Mouse (Mus musculus) bone marrow, adult 2 months (tissue): Measurements from ENCODE around the gene Ttll5. TPM values are rescaled to one million over a fixed set of nuclear protein-coding genes. Genes with fewer than 3 reads are reported as not detected.
A peak's percentile ranks its signal among the peaks of the same experiment; 100 is the strongest.

ENCODE experiments used
- H3K27ac ChIP-seq: fragments of 200-500 bp; 2 replicates; pipeline ENCODE4 v1.5.1; 2012; ENCODE audit warnings: low read depth, mild to moderate bottlenecking, control low read depth, inconsistent platforms, low read length; ENCODE audit not compliant: control insufficient read depth, poor library complexity, insufficient read depth
- H3K4me1 ChIP-seq: fragments of 200-500 bp; 2 replicates; pipeline ENCODE4 v1.6.1; 2011; ENCODE audit warnings: low read length; ENCODE audit not compliant: control insufficient read depth, insufficient read depth
- H3K4me3 ChIP-seq: fragments of 200-500 bp; replicated peaks from 2 replicates; pipeline ENCODE3; 2011; ENCODE audit warnings: mild to moderate bottlenecking, low read depth, low read length, control low read depth; ENCODE audit not compliant: control insufficient read depth
- CTCF ChIP-seq: fragments of 200-500 bp; IDR thresholded peaks from 2 replicates; pipeline ENCODE4 v1.5.1; 2011; ENCODE audit warnings: low read length, control low read depth; ENCODE audit not compliant: control insufficient read depth, insufficient read depth
- POLR2A ChIP-seq: fragments of 200-500 bp; IDR thresholded peaks from 2 replicates; pipeline ENCODE4 v1.6.1; 2011; ENCODE audit warnings: low read depth, mild to moderate bottlenecking, control low read depth, low read length, borderline replicate concordance; ENCODE audit not compliant: control insufficient read depth
- WGBS: fragments of 180-500 bp; shearing (Covaris S2); methylation state at CpG from one replicate; pipeline ENCODE4 v1.1.7; 2018; 5-methylcytosine and 5-hydroxymethylcytosine counted together
- polyA plus RNA-seq: library from polyadenylated mRNA; stranded (reverse); fragments of >200 nt; gene quantifications from 2 replicates; pipeline ENCODE4 v1.2.4, GENCODE M21; 2011; ENCODE audit warnings: low replicate concordance; ENCODE audit not compliant: missing spikeins, insufficient read depth, insufficient read length

Ttll5 gene
- polyA plus RNA-seq, 1 experiment: 16.8 TPM

DNA sequence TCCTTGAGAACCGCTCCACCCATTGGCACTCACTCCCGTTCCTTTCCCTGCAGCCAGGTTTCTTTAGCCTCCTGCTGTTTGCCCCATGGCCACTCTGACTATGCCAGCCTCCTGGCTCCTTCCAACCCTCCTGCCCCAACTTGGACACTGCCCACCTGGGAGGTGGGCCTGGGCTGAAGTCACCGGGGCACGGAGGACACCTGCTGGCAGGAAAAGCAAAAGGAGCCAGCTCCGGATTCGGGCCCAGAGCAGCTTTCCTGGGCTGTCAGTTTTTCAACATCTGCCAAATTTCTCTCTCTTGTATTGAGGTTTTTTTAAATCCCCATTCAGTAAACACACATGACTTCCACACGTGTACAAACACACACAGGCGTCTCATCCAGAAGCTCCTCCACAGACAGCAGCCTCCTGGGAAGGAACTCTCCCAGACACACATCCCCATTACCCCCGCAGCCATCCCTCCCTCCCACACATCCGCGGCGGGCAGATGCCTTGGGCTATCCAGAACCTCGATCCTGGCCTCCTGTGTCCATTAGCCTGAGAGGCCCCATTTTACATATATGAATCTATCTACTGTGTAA is 252.0 kb downstream of the Ttll5 start:
- WGBS: 42% methylated on average over 13 of the region's 13 CpGs
- H3K4me1 ChIP-seq: no peaks in the 10 kb centered on the region

GRCm38 (mm10) chr12:86077322-86077721 is 252.9 kb downstream of the Ttll5 start:
- no peak for TF ChIP-seq POLR2A
- no peak for TF ChIP-seq CTCF
- Histone ChIP-seq H3K4me3 (no peak overlapping the region), H3K27ac (no peak overlapping the region), H3K4me1 (no peaks in the 10 kb centered on the region)
- 74% methylated on average over 8 of the region's 8 CpGs for WGBS

More for the DNA sequence above, 252.0 kb downstream of the Ttll5 start:
- Histone ChIP-seq H3K27ac (no peak overlapping the region), H3K4me3 (no peak overlapping the region)
- no peak for TF ChIP-seq CTCF
- TF ChIP-seq POLR2A: no peak

DNA sequence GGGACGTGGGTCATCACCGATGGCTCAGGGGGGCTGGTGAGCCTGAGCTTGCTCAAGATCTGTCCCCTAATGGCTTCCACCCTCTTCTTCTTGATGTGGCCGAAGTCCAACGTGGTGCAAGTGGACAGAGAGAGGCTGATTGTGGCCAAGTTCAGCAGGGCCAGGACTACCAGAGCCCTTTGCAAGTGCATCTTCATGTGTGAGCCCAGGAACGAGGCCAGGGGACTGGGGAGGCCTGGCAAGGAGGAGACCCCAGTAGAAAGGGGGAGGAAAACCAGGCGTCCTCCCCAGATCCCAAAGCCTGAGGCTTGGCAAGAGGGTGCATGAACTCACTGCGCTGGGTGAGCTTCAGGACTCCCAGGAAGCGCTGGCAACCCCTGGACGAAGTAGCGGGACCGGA is 253.3 kb downstream of the Ttll5 start:
- Histone ChIP-seq H3K4me1 (no peaks in the 10 kb centered on the region), H3K27ac (no peak overlapping the region), H3K4me3 (no peak overlapping the region)
- TF ChIP-seq POLR2A (no peak), CTCF (no peak)
- 76% methylated on average over 11 of the region's 11 CpGs for WGBS

DNA sequence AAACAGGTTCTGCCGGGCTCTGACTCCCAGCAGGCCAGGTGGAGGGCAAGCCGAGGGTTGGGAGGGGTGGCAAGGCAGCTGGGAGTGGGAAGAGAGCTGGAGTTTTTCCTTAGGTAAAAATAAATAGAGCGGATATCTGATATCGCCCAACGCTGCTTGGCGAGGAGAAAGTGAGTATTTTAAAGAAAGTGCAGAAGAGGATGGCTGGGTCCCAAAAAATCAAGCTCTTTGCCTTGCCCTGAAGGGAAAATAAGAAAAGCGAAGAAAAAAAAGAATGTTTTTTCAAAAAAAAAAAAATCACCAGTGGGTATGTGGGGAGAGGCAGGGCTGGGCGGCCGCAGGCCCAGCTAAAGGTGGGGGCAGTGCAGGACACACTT is 253.7 kb downstream of the Ttll5 start:
- H3K27ac ChIP-seq: no peak overlapping the region
- H3K4me3 ChIP-seq: no peak overlapping the region
- TF ChIP-seq POLR2A (no peak), CTCF (no peak)
- 78% methylated on average over 9 of the region's 9 CpGs for WGBS
- H3K4me1 ChIP-seq: no peaks in the 10 kb centered on the region

DNA sequence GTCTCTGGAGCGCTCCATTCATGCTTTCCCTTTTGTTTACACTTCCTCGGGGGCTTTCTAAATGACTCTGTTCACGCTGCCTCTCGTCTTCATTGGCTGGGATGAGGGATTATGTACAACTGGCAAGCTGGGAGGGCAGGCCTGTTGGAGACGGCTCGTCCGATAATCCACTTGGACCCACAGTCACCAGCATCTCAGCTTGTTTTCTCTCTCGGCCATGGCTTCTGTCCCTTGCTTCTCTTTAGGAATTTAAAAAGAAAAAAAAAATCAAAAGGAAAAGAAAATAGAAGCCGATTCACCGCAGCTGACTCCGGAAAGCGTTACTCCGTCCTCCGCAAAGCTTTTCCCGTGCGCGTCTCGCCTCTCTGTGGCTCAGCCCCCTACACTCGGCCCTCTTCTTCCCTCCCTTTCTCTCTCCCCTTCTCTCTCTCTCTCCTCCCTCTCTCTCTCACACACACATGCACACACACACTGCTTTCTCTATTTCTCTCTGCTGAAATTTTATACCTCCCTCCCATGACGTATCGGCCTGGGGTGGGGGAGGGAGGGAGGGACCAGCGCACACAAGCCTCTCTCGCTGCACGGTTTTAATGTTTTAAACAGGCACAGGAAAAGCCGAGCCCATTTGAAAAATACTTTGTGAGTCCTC is 254.2 kb downstream of the Ttll5 start, which contains the start of gene Tgfb3:
Tgfb3 (minus strand) TSS at position 489 of the 649 bp plus-strand sequence.
- WGBS: 5% methylated on average over 25 of the region's 25 CpGs
- Histone ChIP-seq H3K4me1 (no peaks in the 10 kb centered on the region), H3K27ac (peak within 1 kb of the TSS; percentile 30; the same call in 1 of the 2 replicates), H3K4me3 (peak within 1 kb of the TSS; percentile 29)
- TF ChIP-seq CTCF (no peak), POLR2A (no peak)

DNA sequence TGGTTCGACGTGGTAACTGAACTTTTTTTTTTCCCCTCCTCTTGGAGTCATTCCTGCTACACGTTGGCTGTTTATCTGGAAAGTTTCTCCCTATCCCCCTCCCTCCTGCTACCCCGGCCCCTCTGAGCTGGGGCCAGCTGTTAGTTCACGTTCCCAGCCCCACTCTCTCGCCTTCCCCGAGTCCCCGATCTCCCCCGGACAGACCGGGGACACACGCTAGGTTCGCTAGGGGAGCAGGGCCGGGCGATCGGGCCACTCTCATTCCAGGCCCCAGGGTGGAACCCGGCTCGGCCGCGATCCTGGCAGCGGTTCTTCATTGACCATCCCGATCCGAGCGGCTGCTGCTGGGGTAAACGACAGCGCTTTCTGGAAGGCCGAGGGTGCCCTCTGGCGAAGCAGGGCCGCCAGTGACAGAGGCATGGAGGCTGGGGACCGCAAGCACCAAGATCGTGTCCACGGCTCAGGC is 254.8 kb downstream of the Ttll5 start:
- TF ChIP-seq CTCF: peak; percentile 82
- TF ChIP-seq POLR2A: no peak
- peak overlapping the region; percentile 29 for H3K4me3 ChIP-seq
- no peaks in the 10 kb centered on the region for H3K4me1 ChIP-seq
- WGBS: 1% methylated on average over 31 of the region's 31 CpGs
- H3K27ac ChIP-seq: peak overlapping the region; percentile 30; the same call in 1 of the 2 replicates

DNA sequence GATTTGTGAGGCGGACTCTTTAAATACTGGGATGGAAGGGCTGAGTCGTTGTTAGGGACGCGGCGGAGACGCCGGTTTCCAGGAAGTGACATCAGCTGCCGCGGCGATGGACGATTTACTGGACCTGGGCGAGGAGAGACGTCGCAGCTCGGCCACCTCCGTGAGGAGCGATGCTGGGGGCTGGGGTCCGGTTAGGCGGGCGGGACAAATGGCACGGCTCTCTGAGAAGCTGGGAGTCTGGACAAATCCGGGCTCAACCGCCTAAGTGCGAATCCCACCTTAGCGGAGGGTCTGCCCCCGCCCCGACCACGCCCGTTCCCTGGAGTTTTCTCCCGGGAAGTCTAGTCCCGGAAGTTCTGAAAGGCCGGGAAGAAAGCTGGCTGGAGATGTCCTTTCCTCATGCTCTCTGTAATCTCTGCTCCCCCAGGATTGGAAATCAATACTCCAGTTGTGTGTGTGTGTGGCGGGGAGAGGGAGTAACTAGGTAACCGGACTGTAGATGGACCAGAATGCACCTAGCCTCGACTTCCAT is 258.1 kb downstream of the Ttll5 start, which contains the start of gene Ift43:
Ift43 (plus strand) TSS at position 61 of the 532 bp plus-strand sequence.
- Histone ChIP-seq H3K4me1 (no peaks in the 10 kb centered on the region), H3K4me3 (peak within 1 kb of the TSS; percentile 48), H3K27ac (no peak within 1 kb of the TSS)
- WGBS: 3% methylated on average over 35 of the region's 35 CpGs
- TF ChIP-seq CTCF (no peak), POLR2A (no peak)

GRCm38 (mm10) chr12:86085873-86086272 is 261.4 kb downstream of the Ttll5 start:
- Histone ChIP-seq H3K4me1 (no peaks in the 10 kb centered on the region), H3K4me3 (no peak overlapping the region), H3K27ac (no peak overlapping the region)
- TF ChIP-seq POLR2A (no peak), CTCF (no peak)
- 81% methylated on average over 7 of the region's 7 CpGs for WGBS

GRCm38 (mm10) chr12:86086550-86086949 is 262.1 kb downstream of the Ttll5 start:
- Histone ChIP-seq H3K4me3 (no peak overlapping the region), H3K4me1 (no peaks in the 10 kb centered on the region), H3K27ac (no peak overlapping the region)
- no peak for TF ChIP-seq POLR2A
- no peak for TF ChIP-seq CTCF
- WGBS: 68% methylated on average over 8 of the region's 8 CpGs
